Mouse (Mus musculus) left cerebral cortex, postnatal 25 days (tissue): ENCODE data around the gene Pgls. TPM values are rescaled to one million over a fixed set of nuclear protein-coding genes. Genes with fewer than 3 reads are reported as not detected.

ENCODE experiments used
- DNase-seq, 2 experiments: peaks; one replicate each; pipeline ENCODE4 v3.0.0; 2022; ENCODE audit warnings: low spot score in 2 of 2, mixed read lengths in 1 of 2
- intact Hi-C: fragments of 180-260 bp; cut with DNase I; formaldehyde crosslinking; loops from one replicate; pipeline ENCODE4 v1.15.1; 2025
- total RNA-seq, 2 experiments: library from RNA; stranded (reverse); gene quantifications; 2 replicates each; pipeline ENCODE4 v1.2.3; 2021

Gene Pgls
- total RNA-seq = 10 to 100 TPM; 35.1 to 38.7 TPM

DNA sequence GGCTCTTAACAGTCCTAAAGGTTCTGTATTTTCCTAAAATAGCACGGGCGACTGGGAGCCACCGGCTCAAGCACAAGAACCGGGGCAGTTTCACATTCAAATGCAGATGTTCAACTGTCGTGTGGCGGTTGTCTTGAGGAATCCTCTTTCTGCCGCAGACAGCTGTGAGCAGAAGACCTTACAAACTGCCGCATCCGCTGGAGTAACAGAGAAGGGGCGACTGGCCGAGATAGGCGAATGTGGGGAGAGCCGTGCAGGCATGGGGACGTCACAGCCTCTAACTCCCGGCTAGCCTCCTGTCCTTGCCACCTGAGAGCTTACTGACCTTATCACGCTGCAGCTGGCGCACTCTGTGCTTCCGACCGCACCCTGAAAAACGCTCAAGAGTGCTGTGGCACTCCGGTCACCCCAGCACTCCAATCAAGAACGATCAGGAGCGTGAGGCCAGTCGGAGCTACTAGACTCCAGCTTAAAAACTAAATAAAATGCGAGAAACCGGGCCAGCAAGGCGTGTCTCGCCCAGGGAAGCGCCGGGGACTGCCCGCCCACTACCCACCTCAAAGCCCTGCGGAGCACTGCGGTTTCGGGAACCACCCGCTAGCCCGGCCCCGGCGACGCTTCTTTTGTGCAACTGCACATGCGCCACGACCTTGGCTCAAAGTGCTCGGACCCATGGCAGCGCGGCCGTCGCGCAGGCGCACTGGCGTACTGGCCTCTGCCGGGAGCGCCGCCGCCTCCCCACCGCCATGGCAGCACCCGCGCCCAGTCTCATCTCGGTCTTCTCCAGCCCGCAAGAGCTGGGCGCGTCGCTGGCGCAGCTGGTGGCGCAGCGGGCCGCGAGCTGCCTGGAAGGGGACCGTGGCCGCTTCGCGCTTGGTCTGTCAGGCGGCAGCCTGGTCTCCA lies at the start of gene Pgls:
Gene Pgls, plus strand, starts transcription at position 706 of the 903 bp plus-strand sequence.
- intact Hi-C loops = loop anchor here (2.0 kb wide), 1 partner anchor 23 kb away; the partner anchor contains the start of gene Slc27a1
- DNase-seq = peak; percentile 98

DNA sequence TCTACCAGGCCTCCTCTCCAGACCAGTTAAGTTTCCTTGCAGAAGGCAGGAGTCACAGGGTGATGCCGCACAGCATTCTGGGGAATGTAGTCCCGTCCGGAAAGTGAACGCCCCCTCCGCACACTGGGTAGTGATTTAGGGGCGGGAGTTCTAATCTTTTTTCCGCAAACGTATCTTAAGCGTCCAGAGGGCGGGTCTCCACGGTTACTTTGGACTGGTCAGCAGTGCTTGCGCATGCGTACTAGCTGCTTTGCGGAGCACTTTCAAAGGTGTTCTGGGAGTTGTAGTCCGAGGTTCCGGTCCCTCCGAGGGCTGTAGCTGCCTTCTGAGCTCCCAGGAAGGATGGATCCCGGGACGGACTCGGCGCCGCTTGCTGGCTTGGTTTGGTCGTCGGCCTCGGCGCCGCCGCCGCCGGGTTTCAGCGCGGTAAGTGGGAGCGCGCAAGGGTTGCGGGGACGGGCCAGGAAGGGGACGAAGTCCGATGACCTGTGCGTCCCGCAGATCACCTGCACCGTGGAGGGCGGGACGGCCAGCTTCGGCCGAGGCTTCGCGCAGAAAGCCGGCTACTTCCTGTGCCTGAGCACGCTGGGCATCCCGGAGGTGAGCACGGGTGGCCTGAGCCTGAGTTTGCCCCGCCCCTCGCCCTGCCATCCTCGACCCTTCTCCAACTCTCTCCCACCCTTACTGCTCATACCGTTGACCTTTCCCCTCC lies 49.2 kb upstream of the Pgls start, which contains the start of gene Mvb12a:
Gene Mvb12a, plus strand, starts transcription at position 291 of the 712 bp plus-strand sequence.
- intact Hi-C loops = loop anchor here (2.0 kb wide), 1 partner anchor 78 kb away; the partner anchor contains the start of gene Mrpl34

DNA sequence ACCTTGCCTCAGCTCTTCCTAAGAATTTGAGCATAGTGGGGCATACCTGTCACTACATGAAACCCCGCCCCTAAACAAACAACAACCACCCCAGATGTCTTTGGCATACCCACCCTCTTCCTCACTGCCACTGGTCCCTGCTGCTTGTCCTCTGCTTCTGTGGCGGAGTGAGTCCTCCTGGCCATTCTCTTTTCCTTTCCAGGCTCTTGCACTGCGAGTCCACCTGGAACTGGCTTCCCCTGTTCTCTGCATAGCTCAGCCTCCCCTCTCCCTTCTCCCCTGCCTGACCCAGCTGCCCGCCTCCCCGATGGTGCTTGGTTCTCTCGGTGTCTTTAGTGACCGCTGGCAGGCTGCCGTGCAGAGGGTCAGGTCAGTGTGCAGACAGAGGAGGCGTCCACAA lies 48.2 kb upstream of the Pgls start:
- no peak for DNase-seq
- intact Hi-C loops = loop anchor here (2.0 kb wide), 1 partner anchor 79 kb away; the partner anchor contains the start of gene Mrpl34

More for the DNA sequence above, 49.2 kb upstream of the Pgls start, which contains the start of gene Mvb12a:
- peak; percentile 97 to 99 for DNase-seq

DNA sequence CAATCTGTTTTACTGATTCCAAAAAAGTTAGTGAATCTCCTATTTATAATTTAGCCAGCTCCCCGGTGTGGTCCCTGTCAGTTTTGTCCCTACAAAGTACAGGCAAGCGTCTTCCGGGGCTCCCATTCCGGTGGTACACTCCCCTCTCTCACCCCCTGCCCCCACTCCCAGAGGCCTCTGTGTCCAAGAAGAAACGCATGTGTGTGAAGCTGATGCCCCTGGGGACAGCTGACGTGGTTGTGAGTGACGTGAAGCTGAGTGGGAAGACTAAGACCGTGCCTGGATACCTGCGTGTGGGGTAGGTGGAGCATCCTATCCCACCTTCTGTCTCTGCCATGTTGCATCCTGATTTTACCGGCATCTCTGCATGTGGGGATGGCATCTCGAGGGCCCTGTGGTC lies 46.9 kb upstream of the Pgls start:
- intact Hi-C loops = no loop called here
- DNase-seq = no peak

DNA sequence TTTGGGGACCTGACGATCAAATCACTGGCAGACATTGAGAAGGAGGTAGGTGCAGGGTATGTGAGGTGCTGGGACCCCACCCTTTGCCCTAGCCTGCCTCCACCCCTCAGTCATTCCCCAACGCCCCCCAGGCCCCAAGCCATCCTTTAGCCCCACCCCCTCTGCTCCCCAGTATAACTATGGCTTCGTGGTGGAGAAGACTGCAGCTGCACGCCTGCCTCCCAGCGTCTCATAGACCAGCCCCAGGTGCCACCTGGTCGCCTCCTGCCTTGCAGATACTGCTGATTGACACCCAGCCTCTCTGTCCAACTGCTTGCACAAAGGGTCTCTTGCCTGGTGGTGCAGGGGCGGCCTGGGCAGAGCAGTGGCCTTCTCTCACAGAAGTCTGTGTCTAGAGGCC lies 44.4 kb upstream of the Pgls start:
- intact Hi-C loops = no loop called here
- no peak for DNase-seq

DNA sequence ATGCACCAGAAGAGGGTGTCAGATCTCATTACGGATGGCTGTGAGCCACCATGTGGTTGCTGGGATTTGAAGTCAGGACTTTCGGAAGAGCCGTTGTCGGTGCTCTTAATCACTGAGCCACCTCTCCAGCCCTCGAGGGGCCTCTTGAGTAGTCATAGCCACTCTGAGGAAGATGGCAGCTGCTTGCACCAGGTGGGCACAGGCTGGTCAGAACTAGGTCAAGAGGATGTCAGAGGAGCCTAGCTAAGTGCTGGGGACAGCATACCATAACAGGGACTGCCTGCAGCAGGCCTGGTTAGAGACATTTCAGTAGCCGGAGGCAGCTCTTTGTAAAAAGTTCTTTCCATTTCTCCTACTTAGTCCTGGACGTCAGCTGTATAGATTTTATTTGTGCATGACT lies 41.2 kb upstream of the Pgls start:
- DNase-seq = no peak

DNA sequence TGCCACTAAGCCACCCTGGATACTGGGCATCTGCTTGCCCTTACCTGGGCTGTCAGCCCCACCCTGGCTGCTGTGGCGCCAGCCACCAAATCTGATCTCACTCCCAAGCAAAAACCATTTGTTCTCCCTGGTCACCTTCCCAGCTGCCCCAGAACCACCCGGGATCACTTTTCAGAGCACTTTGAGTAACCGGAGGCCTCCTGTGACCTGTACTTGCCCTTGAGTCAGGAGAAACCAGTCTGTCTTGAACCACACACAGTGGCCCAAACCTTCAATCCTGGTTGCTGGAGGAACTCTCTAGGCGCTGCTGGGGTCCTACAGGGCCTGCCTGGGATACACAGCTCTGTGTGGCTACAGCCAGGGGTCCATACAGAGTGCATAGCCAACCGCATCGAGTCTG lies 39.2 kb upstream of the Pgls start:
- no peak for DNase-seq
- intact Hi-C loops = no loop called here

More for the DNA sequence above, 41.2 kb upstream of the Pgls start:
- intact Hi-C loops = no loop called here

DNA sequence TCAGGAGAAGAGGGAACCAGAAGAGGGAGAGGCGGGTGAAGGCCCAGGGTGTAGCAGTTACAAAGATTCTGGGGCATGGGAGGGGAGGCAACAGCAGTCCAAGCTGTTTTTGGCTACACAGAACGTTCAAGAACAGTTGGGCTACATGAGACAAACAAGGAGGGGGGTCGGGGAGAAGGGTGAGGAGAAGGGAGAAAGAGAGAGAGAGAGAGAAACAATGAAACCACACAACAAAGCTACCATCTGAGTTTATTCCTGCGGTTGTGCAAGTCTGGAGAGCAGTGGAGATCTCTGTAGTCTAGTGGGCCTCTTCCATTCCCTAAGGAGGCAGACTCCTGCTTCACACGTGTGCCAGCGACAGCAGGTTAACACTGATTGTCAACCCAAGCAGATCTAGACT lies 38.0 kb upstream of the Pgls start:
- intact Hi-C loops = no loop called here

DNA sequence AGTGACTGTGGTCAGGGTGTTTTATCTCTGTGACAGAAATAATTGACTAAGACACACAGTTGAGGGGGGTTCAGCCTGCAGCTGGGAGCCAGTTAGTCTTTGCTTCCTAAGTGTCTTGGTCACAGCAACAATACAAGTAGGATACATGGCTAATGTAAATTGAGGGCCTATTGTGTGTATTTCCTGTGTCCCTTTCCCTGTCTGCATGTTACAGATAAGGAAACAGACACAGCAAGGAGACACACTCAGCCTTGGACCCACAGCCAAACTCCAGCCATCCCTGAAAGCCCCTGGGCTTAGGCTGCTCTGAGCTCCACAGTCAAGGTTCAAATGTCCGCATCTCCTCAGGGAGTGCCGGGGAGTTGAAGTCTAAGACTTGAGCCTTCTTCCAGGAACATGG lies 37.3 kb upstream of the Pgls start:
- intact Hi-C loops = no loop called here
- DNase-seq = no peak

More for the DNA sequence above, 38.0 kb upstream of the Pgls start:
- DNase-seq = no peak

DNA sequence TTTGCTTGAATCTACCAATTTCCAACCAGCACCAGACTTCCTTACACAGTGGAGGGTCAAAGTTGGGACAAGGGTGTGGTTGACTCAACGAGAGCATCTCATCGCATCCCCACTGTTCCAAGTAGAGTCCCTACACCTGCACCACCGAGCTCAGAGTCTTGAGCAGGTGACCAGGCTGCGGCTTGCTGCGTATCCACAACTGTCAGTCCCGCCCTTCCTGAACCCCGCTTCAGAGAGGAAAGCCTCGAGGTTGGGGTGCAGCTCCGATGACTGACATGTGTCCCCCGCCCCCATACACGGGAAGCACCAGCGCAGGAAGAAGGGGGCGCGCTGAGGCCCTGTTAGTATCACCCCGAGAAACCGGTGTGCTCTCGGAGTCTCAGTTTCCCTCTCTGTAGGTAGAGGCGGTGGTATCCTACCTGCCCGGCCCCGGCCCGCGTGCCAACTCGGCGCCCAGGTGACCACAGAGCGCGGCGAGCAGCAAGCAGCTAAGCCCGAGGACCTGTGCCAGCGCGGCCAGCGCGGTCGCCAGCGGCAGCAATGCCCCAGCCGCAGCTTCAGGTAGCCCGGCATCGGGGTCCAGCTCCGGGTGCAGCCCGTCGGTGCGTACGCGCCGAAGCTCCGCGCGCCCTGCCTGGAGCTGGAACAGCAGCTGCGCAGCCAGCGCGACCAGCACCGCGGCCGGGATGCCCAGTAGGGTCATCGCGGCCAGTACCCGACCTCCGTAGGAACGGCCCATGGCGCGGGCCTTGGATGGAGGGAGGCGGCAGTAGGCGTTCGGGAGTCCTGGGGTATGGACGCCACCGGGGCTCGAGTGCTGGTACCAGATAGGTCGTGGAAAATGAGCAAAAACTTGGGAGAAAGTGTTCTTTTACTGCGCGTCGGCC lies 33.7 kb upstream of the Pgls start, which contains the start of gene Tmem221:
Gene Tmem221, minus strand, starts transcription at position 801 of the 887 bp plus-strand sequence.
- intact Hi-C loops = no loop called here
- DNase-seq = no peak

DNA sequence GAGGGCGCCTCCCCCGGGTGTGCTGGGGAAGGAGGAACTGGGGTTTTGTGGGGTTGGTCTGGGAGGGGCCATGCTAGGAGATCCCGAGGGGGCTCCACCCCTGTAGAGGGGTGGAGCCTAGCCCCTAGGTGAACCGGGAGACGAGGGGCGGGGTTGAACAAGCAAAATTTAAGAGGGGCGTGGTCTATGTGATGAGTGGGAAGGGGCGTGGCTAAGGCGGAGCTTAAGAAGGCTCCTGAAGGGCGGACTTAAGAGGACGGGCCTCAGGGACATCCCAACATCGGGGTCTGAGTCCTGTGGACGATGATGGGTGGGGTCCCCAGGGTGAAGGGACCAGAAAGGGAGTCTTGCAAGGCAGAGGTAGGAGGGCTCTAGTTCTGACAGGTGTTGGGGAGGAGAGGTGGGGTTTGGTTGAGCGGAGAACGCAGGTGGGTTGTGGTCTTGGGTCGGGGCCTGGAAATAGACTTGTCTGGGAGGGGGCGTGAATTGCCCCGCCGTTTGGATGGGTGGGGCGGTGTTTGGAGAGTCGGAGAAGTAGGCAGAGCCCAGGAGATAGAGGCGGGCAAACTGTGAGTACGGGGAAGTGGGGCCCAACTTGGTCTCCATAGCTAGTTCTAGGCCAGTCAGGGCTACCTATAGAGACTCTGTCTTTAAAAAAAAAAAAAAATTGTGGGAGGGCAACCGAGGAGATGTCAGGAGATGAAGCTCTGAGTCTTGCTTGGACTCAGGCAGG lies 32.9 kb upstream of the Pgls start:
- DNase-seq = no peak
- intact Hi-C loops = no loop called here

DNA sequence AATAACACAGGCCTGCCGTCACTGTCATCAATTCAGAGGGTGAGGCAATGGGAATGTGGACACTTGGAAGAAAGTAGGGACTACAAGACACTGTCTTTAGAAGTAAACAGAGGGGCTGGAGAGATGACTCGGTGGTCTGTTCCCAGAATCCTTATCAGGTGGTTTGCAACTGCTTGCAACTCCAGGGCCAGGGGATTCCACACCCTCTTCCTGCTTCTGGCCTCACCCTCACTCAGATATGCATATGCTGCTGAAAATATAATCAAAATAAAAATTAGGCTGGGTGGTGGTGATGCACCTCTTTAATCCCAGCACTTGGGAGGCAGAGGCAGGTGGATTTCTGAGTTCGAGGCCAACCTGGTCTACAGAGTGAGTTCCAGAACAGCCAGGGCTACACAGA lies 31.9 kb upstream of the Pgls start:
- DNase-seq = no peak
- intact Hi-C loops = loop anchor here (2.0 kb wide), 1 partner anchor 73 kb away; no protein-coding TSS in a partner anchor

DNA sequence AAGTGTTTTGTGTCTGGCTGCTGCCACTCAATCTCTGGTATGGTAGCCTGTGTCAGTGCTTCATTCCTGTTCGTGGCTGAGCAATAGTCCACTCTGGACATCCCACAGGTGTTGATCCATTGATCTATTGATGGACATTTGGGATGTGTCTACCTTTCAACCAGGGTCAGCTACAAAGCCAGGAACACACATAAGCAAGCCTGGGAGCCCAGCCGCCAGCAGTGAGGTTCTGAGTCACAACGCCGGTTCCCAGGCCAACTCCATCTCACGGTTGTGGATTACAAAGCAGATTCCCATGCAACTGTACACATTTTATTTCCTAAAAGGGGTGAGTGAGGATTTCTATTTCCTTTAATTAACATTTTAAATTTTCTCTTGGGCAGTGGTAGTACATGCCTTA lies 31.2 kb upstream of the Pgls start:
- intact Hi-C loops = loop anchor here (1.0 to 2.0 kb wide), 3 partner anchors 36 to 100 kb away; no protein-coding TSS in a partner anchor
- no peak for DNase-seq

DNA sequence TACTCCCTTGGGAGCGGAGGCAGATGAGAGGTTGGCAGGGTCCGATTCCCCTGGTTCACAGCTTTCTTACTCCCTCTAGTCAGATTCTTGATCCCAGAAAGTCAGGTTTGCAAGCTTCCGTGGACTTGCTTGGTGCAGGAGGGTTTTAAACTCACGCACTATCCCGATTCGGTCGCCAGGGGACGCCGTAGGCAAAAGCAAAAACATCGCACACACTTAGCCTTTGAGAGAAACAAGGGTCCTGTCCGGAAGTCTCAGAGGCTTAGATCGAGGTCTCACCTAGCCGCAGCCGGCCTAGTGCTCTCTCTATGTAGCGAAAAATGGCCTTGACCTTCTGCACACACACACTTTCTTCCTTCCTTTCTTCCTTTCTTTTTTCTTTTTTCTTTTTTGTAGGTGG lies 30.6 kb upstream of the Pgls start:
- DNase-seq = no peak
- intact Hi-C loops = loop anchor here (1.0 to 2.0 kb wide), 3 partner anchors 35 to 99 kb away; no protein-coding TSS in a partner anchor

DNA sequence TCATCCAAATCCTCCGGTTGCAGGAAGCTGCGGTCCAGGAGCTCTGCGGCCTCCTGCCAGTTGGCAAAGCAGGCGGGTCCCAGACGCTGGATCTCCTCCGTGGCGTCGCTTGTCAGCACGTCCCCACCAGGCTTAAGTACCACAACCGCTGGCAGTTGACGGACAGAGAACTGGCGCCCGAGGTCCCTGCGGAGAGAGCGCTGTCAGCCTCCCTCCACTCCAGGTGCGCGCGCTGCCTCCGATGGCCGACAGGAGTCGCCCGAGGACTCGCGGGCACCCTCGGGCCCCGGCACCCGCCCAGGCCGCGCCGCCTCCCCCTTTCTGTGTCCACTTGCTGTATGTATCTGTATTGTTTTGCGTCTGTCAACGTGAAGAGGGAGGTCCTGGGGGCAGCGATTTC lies 29.2 kb upstream of the Pgls start:
- peak; percentile 55 to 67 for DNase-seq
- intact Hi-C loops = no loop called here

DNA sequence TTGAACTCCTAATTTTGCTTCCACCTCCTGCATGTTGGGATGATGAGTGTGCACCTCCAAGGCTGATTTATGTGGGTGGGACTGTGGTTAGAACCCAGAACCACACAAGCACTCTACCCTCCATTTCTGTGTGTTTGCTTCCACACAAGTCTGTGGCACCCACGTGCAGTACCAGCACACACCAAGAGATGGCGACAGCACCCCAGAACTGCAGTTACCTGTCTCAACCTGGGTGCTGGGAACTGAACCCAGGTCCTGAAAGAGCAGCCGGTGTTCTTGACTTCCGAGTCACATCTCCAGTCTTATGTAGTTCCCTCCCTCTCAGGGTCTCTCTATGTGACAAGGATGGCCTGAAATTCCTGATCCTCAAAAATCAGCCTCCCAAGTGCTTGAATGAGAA lies 28.0 kb upstream of the Pgls start:
- intact Hi-C loops = no loop called here
- no peak for DNase-seq

DNA sequence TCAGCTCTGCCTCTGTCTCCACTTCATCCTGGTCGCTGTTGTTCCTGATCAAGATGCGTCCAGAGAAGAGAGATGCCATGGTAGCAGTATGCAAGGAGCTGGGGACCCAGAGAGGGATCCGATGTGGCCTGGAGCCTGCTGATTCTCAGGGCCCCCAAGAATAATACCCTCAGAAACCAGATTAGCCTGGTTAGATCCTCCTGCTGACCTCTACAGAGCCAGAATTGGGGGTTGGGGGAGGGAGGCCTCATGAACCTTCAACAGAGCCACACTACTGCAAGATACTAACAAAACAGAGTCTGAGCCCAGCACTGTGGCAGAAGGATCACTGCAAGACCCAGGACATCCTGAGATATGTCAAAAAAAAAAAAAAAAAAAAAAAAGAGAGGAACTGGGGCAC lies 25.5 kb upstream of the Pgls start, which contains the start of gene Nxnl1:
Gene Nxnl1, minus strand, starts transcription at position 101 of the 400 bp plus-strand sequence.
- DNase-seq = no peak
- intact Hi-C loops = no loop called here

DNA sequence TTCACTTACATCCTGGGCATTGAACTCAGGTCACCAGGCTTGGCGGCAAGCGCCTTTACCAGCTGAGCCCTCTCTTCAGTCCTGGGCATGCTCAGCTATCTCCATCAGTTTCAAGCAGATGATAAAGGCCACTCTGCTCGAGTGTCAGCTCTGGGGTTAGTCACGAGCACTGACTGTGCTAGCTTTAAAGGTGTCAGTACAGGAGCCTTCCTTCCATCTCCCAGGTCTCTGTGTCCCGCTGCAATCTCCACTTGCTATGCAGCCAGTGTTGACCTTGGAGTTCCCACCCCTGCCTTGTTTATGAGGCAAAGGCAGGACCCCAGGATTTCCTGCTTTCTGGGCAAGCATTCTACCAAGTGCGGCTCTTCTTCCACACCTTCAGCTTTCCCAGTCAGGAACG lies 24.4 kb upstream of the Pgls start:
- no peak for DNase-seq
- intact Hi-C loops = no loop called here
